ENCODE assay signal across 10 mouse cellular contexts in genomic region chr4:36354401-36354800, GRCm38 (mm10).
A peak's percentile ranks its signal among the peaks of the same experiment; 100 is the strongest.
DNase-seq lines count a peak whose midpoint lies in the region.
"Had no signal": no experiment of that assay in that cellular context is flagged by ENCODE, and none has a peak within 500 bp of the region (broad histone marks: within the 10 kb centered on the region; RNA-seq: fewer than 3 reads in every experiment).

No protein-coding gene starts in this region.

- peak; percentile 25 for DNase-seq in adrenal gland, adult 2 months
- no peak for DNase-seq in adrenal gland, postnatal 4 days (ENCODE audit: low spot score in 2 of 2)
- DNase-seq in adrenal gland, postnatal 10 days: peak; percentile 1
- no peak for DNase-seq in adrenal gland, postnatal 14 days
- DNase-seq in cerebellum, postnatal 14 days: peak; percentile 6 to 62
- no peak for DNase-seq in cerebellum, adult 9-10 months
- DNase-seq: B cell, adult 2 months; cerebellum, adult 11 months; cerebellum, adult 9-11 months; forebrain, postnatal 0 days had no signal

Comparison
In these comparisons a context has a peak if more than half of its experiments do, and no peak if none do; other contexts are left out.
1. DNase-seq: peak in adrenal gland, adult 2 months (single experiment), adrenal gland, postnatal 10 days (single experiment) and cerebellum, postnatal 14 days (2 of 2); none in adrenal gland, postnatal 4 days (0 of 2), adrenal gland, postnatal 14 days (single experiment) and cerebellum, adult 9-10 months (single experiment).